Mouse (Mus musculus) heart, postnatal 36 days (tissue): ENCODE measurements around the gene Tgif1. TPM values are rescaled to one million over a fixed set of nuclear protein-coding genes. Genes with fewer than 3 reads are reported as not detected.
A peak's percentile ranks its signal among the peaks of the same experiment; 100 is the strongest.

Experiments used
- DNase-seq, 2 experiments: peaks; one replicate each; pipeline ENCODE4 v3.0.0; 2021 to 2022
- intact Hi-C: fragments of 180-260 bp; cut with DNase I; formaldehyde crosslinking; loops from one replicate; pipeline ENCODE4 v1.15.1; 2025
- total RNA-seq, 2 experiments: library from RNA; stranded (reverse); gene quantifications; 2 replicates each; pipeline ENCODE4 v1.2.3; 2021

Tgif1 gene
- total RNA-seq, 2 experiments from 2014 or later = 5.3 to 7.2 TPM

GRCm38 (mm10) chr17:70866538-70867114, 13.3 kb upstream of the Tgif1 start:
- no peak for DNase-seq
- intact Hi-C loops = no loop called here

DNA sequence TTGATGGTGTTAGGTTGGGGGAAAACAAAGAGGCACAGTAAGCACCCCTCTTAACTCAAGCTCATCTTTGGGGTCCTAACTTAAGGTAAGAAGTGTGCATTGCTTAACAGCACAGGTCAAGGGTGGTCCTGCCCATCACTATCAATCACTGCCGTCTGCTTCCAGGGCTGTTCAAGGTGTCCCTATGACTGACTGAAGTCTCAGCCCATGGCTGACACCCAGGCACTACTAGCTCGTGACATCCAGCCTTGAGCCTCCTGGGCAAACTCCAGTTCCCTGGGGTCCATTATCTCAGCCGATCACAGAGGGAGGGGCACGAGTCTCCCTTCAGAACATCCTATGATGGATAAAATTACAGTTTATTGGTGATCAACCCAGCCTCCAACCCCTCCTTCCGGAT, 12.7 kb upstream of the Tgif1 start:
- no peak for DNase-seq
- intact Hi-C loops = no loop called here

DNA sequence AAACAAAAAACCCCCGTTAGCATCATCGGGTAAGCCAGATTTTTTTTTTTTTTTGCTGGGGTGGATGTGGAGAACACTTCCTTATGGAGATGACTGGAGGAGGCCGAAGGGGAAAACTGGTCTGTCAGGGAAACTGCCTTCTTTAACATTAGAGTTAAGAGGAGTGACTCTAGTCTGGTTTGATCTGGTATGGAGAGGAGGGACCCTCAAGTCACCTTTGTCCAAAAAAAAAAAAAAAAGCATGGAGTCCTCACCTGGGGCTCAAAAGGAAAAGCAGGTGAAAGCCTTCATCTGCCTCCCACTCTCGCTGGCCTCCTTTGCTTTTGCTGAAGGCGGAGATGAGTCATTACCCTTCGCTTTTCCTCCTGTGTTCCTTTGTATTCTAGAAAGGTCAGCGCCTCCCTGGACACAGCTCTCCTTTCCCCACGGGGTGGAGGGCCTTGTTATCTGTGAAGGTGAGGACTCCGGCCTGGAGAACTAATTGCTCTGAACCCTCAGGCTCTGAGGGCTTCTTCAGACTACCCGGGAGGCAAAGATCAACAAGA, 11.8 kb upstream of the Tgif1 start:
- intact Hi-C loops = no loop called here
- no peak for DNase-seq

- intact Hi-C loops = no loop called here
Observed at GRCm38 (mm10) chr17:70864645-70865044, 11.3 kb upstream of the Tgif1 start.

GRCm38 (mm10) chr17:70864117-70864516, 10.8 kb upstream of the Tgif1 start:
- DNase-seq = no peak
- intact Hi-C loops = no loop called here

More at GRCm38 (mm10) chr17:70864645-70865044, 11.3 kb upstream of the Tgif1 start:
- DNase-seq = no peak

DNA sequence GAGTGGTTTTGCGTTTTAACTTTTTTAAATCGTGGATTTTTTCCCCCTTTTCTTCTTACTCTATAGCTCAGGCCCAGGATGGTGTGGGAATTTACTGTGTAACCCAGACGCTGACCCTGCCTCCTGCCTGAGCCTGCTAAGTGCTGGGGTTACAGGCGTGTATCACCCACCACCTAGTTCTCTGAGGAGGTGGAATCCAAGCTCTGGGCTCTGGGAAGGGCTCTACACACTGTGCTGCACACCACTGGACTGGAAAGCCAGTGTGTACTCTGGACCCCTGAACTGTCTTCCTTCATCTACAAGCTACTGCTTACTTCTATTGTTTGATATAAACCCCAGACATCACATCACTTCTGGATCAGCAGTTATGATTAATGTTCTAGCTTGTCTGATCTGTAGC, 5.5 kb upstream of the Tgif1 start:
- intact Hi-C loops = no loop called here

DNA sequence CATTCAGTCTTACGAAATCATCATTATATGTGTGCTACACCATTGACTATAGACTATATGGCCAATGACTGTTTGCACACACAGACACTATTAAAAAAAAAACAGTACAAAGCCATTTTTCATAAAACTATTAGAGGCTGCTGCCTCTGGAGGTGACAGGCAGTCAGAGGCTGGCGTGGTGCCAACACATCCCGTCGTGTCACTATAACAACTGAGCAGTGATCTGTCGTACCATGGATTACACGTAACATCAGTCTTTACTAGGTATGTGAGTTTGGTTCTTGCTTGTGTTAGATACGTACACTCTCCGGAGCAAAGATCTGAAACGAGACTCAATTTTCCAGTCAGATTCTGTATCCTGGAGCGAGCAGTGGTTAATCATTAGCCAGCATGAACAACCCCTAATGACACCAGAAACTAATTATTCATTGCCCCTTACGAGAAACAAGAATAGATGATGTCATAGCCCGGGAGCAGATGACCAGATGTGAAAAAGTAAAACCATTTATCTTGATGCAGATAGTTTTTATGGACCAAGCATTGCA, 3.6 kb upstream of the Tgif1 start:
- intact Hi-C loops = no loop called here

More for the DNA sequence above, 5.5 kb upstream of the Tgif1 start:
- no peak for DNase-seq

DNA sequence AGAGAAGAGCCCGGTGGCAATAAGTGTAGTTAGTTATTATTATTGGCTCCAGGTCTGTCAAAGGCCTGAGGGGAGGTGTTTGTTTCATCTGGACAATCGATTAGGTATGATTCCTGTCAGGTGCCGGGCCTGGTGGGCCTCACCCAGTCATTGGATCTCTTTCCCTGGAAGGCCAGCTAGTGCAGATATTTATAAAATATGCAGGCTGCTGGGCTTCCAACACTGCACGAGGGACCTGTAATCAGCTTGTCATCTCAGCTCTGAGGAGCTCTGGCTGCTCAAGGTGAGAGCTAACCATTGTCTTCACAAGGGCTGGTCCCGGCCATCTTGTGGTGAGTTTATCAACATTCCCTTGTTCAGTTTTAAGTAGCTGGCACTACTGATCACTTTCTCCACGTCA, 675 bp upstream of the Tgif1 start:
- intact Hi-C loops = no loop called here
- no peak for DNase-seq

More for the DNA sequence above, 3.6 kb upstream of the Tgif1 start:
- DNase-seq = no peak

DNA sequence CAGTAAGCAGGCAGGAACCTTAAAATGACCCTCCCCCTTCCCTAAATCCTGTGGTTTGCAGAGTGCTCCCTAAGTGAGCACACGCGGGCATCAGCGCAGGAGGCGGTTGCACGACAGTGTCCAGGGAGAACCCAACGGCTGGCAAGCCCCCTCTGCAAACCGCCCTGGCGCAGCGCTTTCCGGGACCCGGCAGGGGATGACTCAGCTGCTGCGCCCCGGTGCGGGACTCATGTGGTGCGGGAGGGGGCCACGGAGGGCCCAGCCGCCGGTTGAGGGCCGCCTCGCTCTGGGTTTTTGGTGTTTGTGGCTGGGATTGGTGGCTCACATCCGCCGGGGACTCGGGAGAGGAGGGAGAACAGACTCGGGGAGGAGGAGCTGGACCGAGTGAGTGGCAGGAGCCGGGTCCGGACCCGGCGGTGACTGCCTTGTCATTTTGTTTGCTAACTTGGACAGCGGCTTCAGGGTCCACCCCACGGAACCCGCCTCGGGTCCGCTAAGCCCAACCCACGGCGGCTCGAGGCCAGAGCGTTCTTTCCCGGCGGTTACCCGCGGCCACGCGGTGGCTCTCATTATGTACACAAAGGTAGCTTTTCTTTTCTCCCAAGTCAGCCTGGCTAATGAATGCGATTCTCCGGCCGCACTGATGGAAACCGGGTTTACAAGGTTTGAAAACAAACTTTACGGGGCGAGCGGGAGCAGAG, 510 bp downstream of the Tgif1 start:
- intact Hi-C loops = no loop called here
- DNase-seq = peak; percentile 86

- intact Hi-C loops = no loop called here
Observed at GRCm38 (mm10) chr17:70852011-70852685, 1.2 kb downstream of the Tgif1 start.

DNA sequence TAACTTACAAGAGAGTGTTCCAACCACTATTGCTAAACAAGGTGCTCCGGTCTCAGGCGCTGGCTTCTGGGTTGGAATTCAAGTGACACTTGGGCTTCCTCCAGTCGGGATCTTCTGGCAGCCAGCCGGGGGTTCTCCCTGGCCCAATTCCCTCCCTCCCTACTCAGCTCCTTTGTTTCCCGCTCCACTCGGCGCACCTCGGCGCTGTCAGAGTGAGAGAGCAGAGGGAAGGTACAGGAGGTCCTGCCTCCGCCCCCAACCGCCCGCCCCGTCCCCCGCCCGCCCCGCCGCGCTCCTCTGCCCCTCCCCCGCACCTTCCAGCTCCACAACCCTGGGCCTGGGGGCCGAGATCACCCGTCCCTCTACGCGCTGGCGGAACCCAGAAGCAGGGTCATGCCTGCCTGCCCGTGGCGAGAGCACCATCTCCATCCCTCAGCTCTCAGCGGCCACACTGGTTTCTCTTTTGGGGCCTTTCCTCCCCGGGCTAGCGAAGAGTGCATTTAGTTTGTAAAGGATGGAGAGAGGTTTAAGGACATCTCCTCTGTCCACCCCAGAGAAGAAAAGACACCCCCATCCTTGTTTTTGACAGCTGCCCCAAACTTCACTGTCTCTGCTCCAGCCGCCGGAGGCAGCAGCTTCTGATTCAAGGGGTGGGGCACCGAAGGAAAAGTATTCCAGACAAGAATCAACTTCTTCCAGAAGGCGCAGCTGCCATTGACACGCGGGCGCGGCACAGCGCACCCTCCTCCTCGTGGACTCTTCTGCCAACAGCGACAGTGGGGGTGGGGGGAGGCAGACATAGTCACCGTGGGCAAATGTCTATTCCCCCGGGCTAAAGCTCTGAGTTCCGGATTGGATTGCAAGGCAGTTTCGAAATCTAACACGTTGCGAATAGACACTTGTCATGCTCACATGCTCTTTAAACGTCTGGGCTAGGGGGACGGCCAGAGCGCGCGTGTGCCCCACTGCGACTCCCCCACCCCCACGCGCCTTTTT, 2.1 kb downstream of the Tgif1 start:
- DNase-seq = peak; percentile 64 to 80
- intact Hi-C loops = no loop called here

More at GRCm38 (mm10) chr17:70852011-70852685, 1.2 kb downstream of the Tgif1 start:
- DNase-seq = peak; percentile 62

- peak; percentile 78 for DNase-seq
- intact Hi-C loops = no loop called here
Observed at GRCm38 (mm10) chr17:70850233-70850995, 2.9 kb downstream of the Tgif1 start.

DNA sequence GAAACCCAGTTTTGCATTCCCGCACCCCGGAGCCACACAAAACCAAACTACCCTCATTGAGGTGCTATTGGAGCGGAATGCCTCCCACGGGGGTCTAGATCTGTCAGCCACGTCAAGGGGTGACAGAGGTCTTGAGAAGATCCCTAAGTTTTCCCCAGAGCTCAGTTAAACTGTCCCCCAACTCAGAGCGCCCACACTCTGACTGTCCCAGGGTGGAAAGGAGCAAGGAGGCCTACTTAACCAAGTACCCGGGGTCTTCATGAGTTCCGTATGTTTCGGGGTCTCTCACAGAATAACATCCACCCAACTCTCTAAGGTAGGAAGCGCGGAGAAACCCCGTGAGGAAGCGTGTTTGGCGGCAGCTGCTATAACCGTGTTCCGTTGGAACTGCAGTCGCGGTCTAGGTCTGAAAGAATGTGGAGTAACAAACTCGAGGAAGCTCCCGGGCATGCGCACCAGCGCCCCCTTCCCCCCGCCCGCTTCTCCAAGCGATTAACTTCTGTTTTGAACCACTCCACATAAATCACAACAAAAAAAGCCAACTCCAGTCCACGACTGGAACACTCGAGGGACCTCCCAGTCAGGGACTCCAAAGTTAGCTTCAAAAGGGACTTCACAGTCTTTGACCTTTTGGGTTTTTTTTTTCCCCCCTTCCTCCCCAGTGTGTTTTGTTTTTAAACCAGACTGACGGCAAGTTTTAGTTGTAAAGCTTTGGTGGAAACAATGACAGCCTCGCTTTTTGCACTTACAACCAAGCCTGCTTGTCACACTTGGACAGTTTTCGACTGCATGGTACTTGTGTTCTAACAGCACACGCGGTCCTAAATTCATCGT, 3.7 kb downstream of the Tgif1 start:
- peak; percentile 87 to 88 for DNase-seq
- intact Hi-C loops = loop anchor here (2.0 to 5.0 kb wide), 3 partner anchors 95 to 333 kb away; partner anchors contain the start of gene Lpin2

- DNase-seq = peak in 1 of 2 experiments; percentile 56
- intact Hi-C loops = loop anchor here (2.0 to 5.0 kb wide), 3 partner anchors 94 to 334 kb away; partner anchors contain the start of gene Lpin2
Observed at GRCm38 (mm10) chr17:70848511-70849398, 4.6 kb downstream of the Tgif1 start.

GRCm38 (mm10) chr17:70847751-70848510, 5.4 kb downstream of the Tgif1 start:
- no peak for DNase-seq
- intact Hi-C loops = loop anchor here (1.0 to 5.0 kb wide), 4 partner anchors 93 to 334 kb away; partner anchors contain the start of gene Lpin2

DNA sequence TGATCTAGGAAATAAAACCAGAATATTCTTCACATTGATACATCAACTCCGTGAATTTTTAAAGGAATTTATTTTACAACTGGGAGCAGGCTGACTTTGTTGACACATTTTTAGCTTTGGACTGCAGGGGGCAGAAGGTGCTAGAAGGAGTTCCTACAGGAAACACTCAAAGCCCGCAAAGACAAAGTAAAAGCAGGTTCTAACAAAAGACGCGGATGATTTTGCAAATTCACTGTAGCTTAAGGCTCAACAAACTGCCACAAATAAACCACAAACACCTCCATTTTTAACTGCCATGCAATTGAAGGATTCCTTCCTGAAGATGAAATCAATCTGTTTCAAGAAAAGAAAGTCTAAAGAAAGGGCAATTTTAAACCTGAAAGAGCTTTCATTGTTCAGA, 6.3 kb downstream of the Tgif1 start:
- DNase-seq = peak; percentile 38 to 45
- intact Hi-C loops = loop anchor here (1.0 to 5.0 kb wide), 2 partner anchors 121 to 335 kb away; partner anchors contain the start of gene Lpin2
